Mouse (Mus musculus) C2C12 (cell line): ENCODE results near the gene Enthd1.

ENCODE experiments used
- CTCF ChIP-seq: IDR thresholded peaks from one replicate; pipeline ENCODE4 v1.5.1; 2011; ENCODE audit not compliant: control insufficient read depth, insufficient read depth, insufficient read length
- MYOD1 ChIP-seq: IDR thresholded peaks from one replicate; pipeline ENCODE4 v1.6.1; 2011; ENCODE audit warnings: low read depth; ENCODE audit not compliant: control insufficient read depth, insufficient read length
- USF1 ChIP-seq: IDR thresholded peaks from one replicate; pipeline ENCODE4 v1.6.1; 2011; ENCODE audit warnings: low read depth, mild to moderate bottlenecking, control low read depth, moderate library complexity

DNA sequence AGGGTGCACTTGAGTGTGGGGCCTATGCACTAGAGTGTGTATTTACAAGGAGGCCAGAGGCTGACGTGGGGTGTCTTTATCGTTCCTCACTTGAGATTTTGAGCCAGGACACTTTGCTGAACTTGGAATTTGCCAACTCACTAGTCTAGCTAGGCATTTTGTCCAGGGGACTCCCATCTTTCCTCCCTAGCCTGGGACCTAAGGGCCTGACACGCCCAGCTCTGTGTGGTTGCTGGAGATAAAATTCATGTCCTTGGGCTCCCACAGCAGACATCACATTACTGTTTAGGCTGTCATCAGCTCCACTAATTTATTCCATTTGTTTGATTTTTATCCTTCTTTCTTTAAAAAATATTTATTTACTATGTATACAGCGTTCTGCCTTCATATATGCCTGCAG is 97.1 kb downstream of the Enthd1 start:
- TF ChIP-seq CTCF (no peak), MYOD1 (no peak), USF1 (no peak)
